Mouse (Mus musculus) C2C12 (cell line): Measurements from ENCODE around the gene Tef.

Source experiments
- CTCF ChIP-seq: IDR thresholded peaks from one replicate; pipeline ENCODE4 v1.5.1; 2011; ENCODE audit not compliant: control insufficient read depth, insufficient read depth, insufficient read length
- MYOD1 ChIP-seq: IDR thresholded peaks from one replicate; pipeline ENCODE4 v1.6.1; 2011; ENCODE audit warnings: low read depth; ENCODE audit not compliant: control insufficient read depth, insufficient read length
- MYOG ChIP-seq: IDR thresholded peaks from one replicate; pipeline ENCODE4 v1.6.1; 2011; ENCODE audit not compliant: control insufficient read depth, insufficient read length; ENCODE audit errors: extremely low read depth
- USF1 ChIP-seq: IDR thresholded peaks from one replicate; pipeline ENCODE4 v1.6.1; 2011; ENCODE audit warnings: low read depth, mild to moderate bottlenecking, control low read depth, moderate library complexity

- no peak for TF ChIP-seq USF1
- no peak for TF ChIP-seq CTCF
- TF ChIP-seq MYOG: no peak
- TF ChIP-seq MYOD1: no peak
Observed at GRCm38 (mm10) chr15:81846755-81847154, 44.5 kb downstream of the Tef start.
